Mouse (Mus musculus): ENCODE results near the gene Trim12a. TPM values are rescaled to one million over a fixed set of nuclear protein-coding genes. Genes with fewer than 3 reads are reported as not detected.
"Not testable (repeated sequence)": the region's sequence is repeated elsewhere in the genome, so short reads cannot be mapped to it uniquely, and the experiment has no call there.

The Trim12a gene
- polyA plus RNA-seq, 1 experiment from 2014 or later, result 7.2 TPM

DNA sequence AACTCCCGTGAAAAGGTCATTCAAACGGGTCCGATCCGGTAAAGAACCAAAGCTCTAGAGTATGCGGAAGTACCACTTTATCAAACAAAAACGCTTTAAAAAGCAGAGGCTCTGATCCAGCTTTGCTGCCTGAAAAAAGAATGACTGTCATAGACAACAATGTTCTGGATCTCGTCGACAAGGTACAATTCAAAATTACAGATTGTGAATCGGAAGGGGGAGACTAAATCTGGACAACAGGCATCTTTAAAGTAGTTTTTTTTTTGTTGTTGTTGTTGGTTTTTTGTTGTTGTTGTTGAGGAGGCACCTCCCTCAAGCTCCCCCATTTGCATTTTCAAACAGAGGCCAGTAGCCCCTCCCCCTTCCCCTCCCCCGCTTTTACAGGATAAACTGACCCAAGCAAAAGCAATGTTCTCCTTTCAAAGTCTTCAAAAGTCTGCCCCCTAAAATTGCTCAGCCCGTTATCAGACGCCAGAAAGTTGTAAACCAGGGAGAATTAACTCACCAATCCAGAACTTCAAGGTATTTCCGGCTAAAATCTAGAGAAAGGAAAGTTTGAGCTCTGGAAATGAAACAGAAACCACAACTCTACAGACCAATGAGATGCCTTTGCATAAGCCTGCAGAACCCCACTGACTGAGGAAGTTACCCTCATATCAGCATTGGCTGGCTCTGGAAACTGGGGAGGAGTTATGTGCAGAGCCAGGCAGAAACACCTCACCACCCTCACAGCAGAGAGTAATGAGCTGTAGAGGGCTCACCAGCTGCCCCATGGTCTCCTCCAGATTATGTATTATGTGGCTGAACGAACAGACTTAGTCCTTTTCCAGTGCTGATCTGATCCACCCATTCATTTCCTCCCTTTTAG is 27.5 kb downstream of the Trim12a start, which contains the start of gene Trim5:
TSS of gene Trim5 (minus strand) at position 519 of the 868 bp plus-strand sequence.
- ATAC-seq (ENCODE audit: insufficient number of reproducible peaks, insufficient read depth, low FRiP score, low TSS enrichment, low read depth), result not testable (repeated sequence)

DNA sequence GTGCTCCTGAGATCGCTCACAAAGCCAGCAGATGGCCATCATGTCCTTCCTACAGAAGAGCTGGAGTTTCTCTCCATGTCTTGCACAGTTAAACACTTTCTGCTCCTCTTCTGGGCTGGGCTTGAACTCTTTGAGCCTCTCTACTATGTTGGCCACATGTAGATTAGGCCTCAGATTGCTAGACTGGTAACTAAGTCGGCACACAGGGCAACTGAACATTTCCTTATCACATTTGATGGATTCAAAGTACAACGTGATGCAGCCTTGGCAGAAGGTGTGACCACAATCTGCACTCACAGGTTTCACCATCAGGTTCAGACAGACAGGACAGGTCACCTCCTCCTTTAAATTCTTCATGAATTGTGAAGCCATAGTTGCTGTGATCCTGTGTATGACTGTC is 35.9 kb downstream of the Trim12a start:
- not testable (repeated sequence) for H3K36me3 ChIP-seq; H3K9ac ChIP-seq; H3K27me3 ChIP-seq; ATAC-seq (ENCODE audit: insufficient number of reproducible peaks, insufficient read depth, low FRiP score, low TSS enrichment, low read depth); H3K9me3 ChIP-seq; H3K4me2 ChIP-seq; H3K4me3 ChIP-seq; H3K4me1 ChIP-seq; H3K27ac ChIP-seq
- WGBS, result 80% methylated on average over 3 of the region's 3 CpGs

More for the DNA sequence above, 27.5 kb downstream of the Trim12a start, which contains the start of gene Trim5:
- H3K27me3 ChIP-seq, H3K4me2 ChIP-seq, H3K9ac ChIP-seq, H3K4me3 ChIP-seq, H3K27ac ChIP-seq, H3K4me1 ChIP-seq, H3K36me3 ChIP-seq, H3K9me3 ChIP-seq: not testable (repeated sequence)
- 41% methylated on average over 14 of the region's 14 CpGs for WGBS

GRCm38 (mm10) chr7:104265335-104265734 is 49.9 kb downstream of the Trim12a start:
- ATAC-seq (ENCODE audit: insufficient number of reproducible peaks, insufficient read depth, low FRiP score, low TSS enrichment, low read depth); H3K27ac ChIP-seq; H3K36me3 ChIP-seq; H3K9me3 ChIP-seq; H3K4me1 ChIP-seq; H3K4me3 ChIP-seq; H3K4me2 ChIP-seq; H3K27me3 ChIP-seq; H3K9ac ChIP-seq: not testable (repeated sequence)
- 87% methylated on average over 4 of the region's 5 CpGs for WGBS

GRCm38 (mm10) chr7:104260380-104260779 is 54.9 kb downstream of the Trim12a start:
- WGBS, result 75% methylated on average over 4 of the region's 4 CpGs
- H3K4me3 ChIP-seq, result not testable (repeated sequence)

More at GRCm38 (mm10) chr7:104260380-104260779, 54.9 kb downstream of the Trim12a start:
- not testable (repeated sequence) for ATAC-seq (ENCODE audit: insufficient number of reproducible peaks, insufficient read depth, low FRiP score, low TSS enrichment, low read depth); H3K36me3 ChIP-seq; H3K9me3 ChIP-seq; H3K27ac ChIP-seq; H3K27me3 ChIP-seq; H3K4me1 ChIP-seq; H3K4me2 ChIP-seq; H3K9ac ChIP-seq

Other genes starting within 250 kb of the Trim12a start
- not detected in 2 replicates for gene Olfr644, start 243.6 kb downstream of the Trim12a start, polyA plus RNA-seq (2015; fragmentation: Nextera tagmentation; extraction: Ambion mirVana)
- gene Olfr645, start 230.0 kb downstream of the Trim12a start, polyA plus RNA-seq (2015; fragmentation: Nextera tagmentation; extraction: Ambion mirVana), result not detected in 2 replicates
- gene Olfr646, start 210.6 kb downstream of the Trim12a start, polyA plus RNA-seq (2015; fragmentation: Nextera tagmentation; extraction: Ambion mirVana), result not detected in 2 replicates
- gene Ubqln5, start 185.6 kb downstream of the Trim12a start, polyA plus RNA-seq (2015; fragmentation: Nextera tagmentation; extraction: Ambion mirVana), result 0.21 TPM in 1 of 2 replicates, not detected in the other
- not detected in 2 replicates for gene Olfr643, start 178.1 kb downstream of the Trim12a start, polyA plus RNA-seq (2015; fragmentation: Nextera tagmentation; extraction: Ambion mirVana)
- not detected in 2 replicates for gene Ubqln3, start 172.2 kb downstream of the Trim12a start, polyA plus RNA-seq (2015; fragmentation: Nextera tagmentation; extraction: Ambion mirVana)
- 0.31 TPM in 1 of 2 replicates, not detected in the other for gene Ubqlnl, start 164.9 kb downstream of the Trim12a start, polyA plus RNA-seq (2015; fragmentation: Nextera tagmentation; extraction: Ambion mirVana)
- 4.6 and 13.3 TPM in 2 replicates for gene Olfm5, start 150.6 kb downstream of the Trim12a start, polyA plus RNA-seq (2015; fragmentation: Nextera tagmentation; extraction: Ambion mirVana)
- gene Olfr648, start 132.1 kb downstream of the Trim12a start, polyA plus RNA-seq (2015; fragmentation: Nextera tagmentation; extraction: Ambion mirVana), result 0.15 and 0.32 TPM in 2 replicates
- not detected in 2 replicates for gene Olfr649, start 119.5 kb downstream of the Trim12a start, polyA plus RNA-seq (2015; fragmentation: Nextera tagmentation; extraction: Ambion mirVana)
- gene Trim6, start 96.7 kb downstream of the Trim12a start, polyA plus RNA-seq (2015; fragmentation: Nextera tagmentation; extraction: Ambion mirVana), result 0.72 and 1.1 TPM in 2 replicates
- 1.6 and 2.3 TPM in 2 replicates for gene Trim34a, start 71.0 kb downstream of the Trim12a start, polyA plus RNA-seq (2015; fragmentation: Nextera tagmentation; extraction: Ambion mirVana)
- gene Trim5, start 27.4 kb downstream of the Trim12a start, polyA plus RNA-seq (2015; fragmentation: Nextera tagmentation; extraction: Ambion mirVana), result 0.13 and 0.15 TPM in 2 replicates
- not detected in 2 replicates for gene Trim34b, start 14.0 kb upstream of the Trim12a start, polyA plus RNA-seq (2015; fragmentation: Nextera tagmentation; extraction: Ambion mirVana)
- gene Trim12c, start 37.9 kb upstream of the Trim12a start, polyA plus RNA-seq (2015; fragmentation: Nextera tagmentation; extraction: Ambion mirVana), result 2.7 and 3.1 TPM in 2 replicates
- gene Trim30b, start 54.4 kb upstream of the Trim12a start, polyA plus RNA-seq (2015; fragmentation: Nextera tagmentation; extraction: Ambion mirVana), result not detected in 2 replicates
- gene Trim30c, start 85.4 kb upstream of the Trim12a start, polyA plus RNA-seq (2015; fragmentation: Nextera tagmentation; extraction: Ambion mirVana), result 0.20 TPM in 1 of 2 replicates, not detected in the other
- 0.85 and 1.1 TPM in 2 replicates for gene Trim30a, start 149.7 kb upstream of the Trim12a start, polyA plus RNA-seq (2015; fragmentation: Nextera tagmentation; extraction: Ambion mirVana)
- gene Trim30d, start 192.4 kb upstream of the Trim12a start, polyA plus RNA-seq (2015; fragmentation: Nextera tagmentation; extraction: Ambion mirVana), result 0.31 and 0.77 TPM in 2 replicates
- gene Olfr651, start 234.7 kb upstream of the Trim12a start, polyA plus RNA-seq (2015; fragmentation: Nextera tagmentation; extraction: Ambion mirVana), result not detected in 2 replicates
- 0.04 and 0.11 TPM in 2 replicates for gene Olfr652, start 245.4 kb upstream of the Trim12a start, polyA plus RNA-seq (2015; fragmentation: Nextera tagmentation; extraction: Ambion mirVana)

Data from embryonic facial prominence, embryonic 13.5 days (tissue).